Mouse (Mus musculus): ENCODE data around the gene Zfp330. TPM values are rescaled to one million over a fixed set of nuclear protein-coding genes. Genes with fewer than 3 reads are reported as not detected.
A peak's percentile ranks its signal among the peaks of the same experiment; 100 is the strongest.

Gene Zfp330
- polyA plus RNA-seq (2015; fragmentation: Nextera tagmentation; extraction: Ambion mirVana) = 64.5 and 67.9 TPM in 2 replicates

DNA sequence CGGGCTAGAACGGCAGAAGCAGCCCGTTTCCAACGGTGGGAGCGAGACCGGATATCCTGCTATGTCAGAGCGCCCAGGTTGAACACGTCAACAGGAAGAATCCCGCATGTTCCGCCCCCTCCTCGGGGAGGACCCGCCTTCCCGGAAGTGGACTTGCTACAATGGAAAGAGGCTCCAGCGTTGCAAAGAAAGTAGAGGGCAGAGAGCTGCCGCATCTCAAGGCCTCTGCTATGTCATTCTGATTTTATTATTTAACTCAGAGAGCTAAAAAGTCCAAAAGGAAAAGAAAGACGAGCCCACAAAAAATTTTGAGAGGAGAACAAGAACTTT lies at the start of gene Zfp330:
Zfp330 (minus strand) TSS at position 68 of the 330 bp plus-strand sequence.
- Histone ChIP-seq H3K9me3 (no peaks in the 10 kb centered on the region), H3K4me2 (peak within 1 kb of the TSS; percentile 69), H3K4me1 (no peaks in the 10 kb centered on the region), H3K4me3 (replicated peaks) (peak within 1 kb of the TSS; percentile 96), H3K36me3 (peaks cover 22% of the 10 kb centered on the region), H3K9ac (peak within 1 kb of the TSS; percentile 90), H3K27ac (peak within 1 kb of the TSS; percentile 82), H3K27me3 (replicated peaks) (no peaks in the 10 kb centered on the region)
- WGBS = under 1% methylated on average over 16 of the region's 16 CpGs
- ATAC-seq (ENCODE audit: insufficient read depth, low FRiP score, low read depth) = peak; percentile 99

DNA sequence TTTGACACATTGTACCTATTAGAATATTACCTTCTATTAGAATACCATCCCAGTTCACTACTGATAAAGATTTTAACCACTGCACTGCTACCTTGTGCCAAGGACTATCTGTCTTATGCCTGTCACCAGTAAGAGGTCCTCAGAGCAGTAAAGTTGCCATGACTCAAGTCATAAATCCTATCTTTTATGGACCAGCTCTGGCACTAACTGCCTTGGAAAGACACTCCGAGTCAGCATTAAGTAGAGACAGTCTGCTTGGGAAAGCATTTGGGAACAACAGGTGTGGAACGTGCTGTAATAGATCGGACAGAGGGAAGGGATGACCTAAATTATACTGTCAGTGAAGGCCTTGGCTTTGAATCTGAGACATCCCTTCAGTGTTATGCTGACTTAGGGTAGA lies 4.0 kb upstream of the Zfp330 start:
- ATAC-seq (ENCODE audit: insufficient read depth, low FRiP score, low read depth) = no peak
- no peak overlapping the region for H3K4me3 ChIP-seq (replicated peaks)
- H3K4me2 ChIP-seq = no peak overlapping the region
- H3K9ac ChIP-seq = no peak overlapping the region
- H3K36me3 ChIP-seq = no peaks in the 10 kb centered on the region
- no peaks in the 10 kb centered on the region for H3K9me3 ChIP-seq
- WGBS = 62% methylated on average over 3 of the region's 3 CpGs
- no peak overlapping the region for H3K27ac ChIP-seq
- H3K27me3 ChIP-seq (replicated peaks) = no peaks in the 10 kb centered on the region
- no peaks in the 10 kb centered on the region for H3K4me1 ChIP-seq

DNA sequence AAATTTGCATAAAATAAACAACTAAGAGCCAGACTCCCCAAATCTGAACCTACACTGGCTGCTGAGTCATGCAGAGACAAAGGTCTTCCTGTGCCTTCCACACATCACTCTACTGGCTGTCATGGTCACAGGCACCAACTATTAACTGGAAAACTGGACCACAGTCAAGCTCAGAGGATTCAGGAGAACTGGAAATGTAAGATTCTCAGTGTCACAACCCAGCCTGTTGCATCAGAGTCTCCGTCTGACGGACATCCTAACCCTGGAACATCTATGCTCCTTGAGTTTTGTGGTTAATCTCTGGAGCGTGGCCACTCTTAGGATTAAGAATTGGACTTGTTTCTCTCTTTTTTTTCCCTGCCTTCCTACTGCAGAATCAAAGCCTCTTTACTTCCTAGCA lies 3.4 kb upstream of the Zfp330 start:
- ATAC-seq (ENCODE audit: insufficient read depth, low FRiP score, low read depth) = no peak
- WGBS = 82% methylated on average over 3 of the region's 3 CpGs
- Histone ChIP-seq H3K27ac (no peak overlapping the region), H3K9me3 (no peaks in the 10 kb centered on the region), H3K36me3 (0 out of 2 replicates have a peak, but pooled peaks cover under 1% of the 10 kb centered on the region), H3K9ac (no peak overlapping the region), H3K27me3 (replicated peaks) (no peaks in the 10 kb centered on the region), H3K4me1 (no peaks in the 10 kb centered on the region), H3K4me3 (replicated peaks) (no peak overlapping the region), H3K4me2 (no peak overlapping the region)

DNA sequence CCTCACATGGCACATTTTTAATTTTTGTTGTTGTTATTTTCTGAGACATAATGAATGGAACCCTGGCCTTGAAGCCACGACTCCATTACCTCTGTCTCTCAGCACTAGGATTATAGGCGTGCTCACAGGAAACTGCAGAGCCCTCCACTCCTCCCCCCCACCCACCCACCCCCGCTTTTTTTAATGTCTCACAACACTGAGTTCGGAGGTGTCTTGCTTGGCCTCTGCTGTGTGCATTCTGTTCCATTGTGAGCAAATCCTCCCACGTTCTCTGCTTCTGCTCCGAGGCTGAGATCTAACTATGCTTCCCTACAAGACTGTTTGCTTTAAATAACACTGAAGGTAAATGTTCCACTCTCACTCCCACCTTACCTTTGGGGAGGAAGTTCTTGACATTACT lies 522 bp upstream of the Zfp330 start:
- Histone ChIP-seq H3K4me1 (no peaks in the 10 kb centered on the region), H3K4me2 (peak overlapping the region; percentile 69), H3K4me3 (replicated peaks) (peak overlapping the region; percentile 96), H3K27ac (peak overlapping the region; percentile 82; the same call in 1 of the 2 replicates), H3K9me3 (no peaks in the 10 kb centered on the region), H3K27me3 (replicated peaks) (no peaks in the 10 kb centered on the region), H3K9ac (no peak overlapping the region; the same call in 1 of the 2 replicates), H3K36me3 (peaks cover 22% of the 10 kb centered on the region)
- 49% methylated on average over 6 of the region's 6 CpGs for WGBS
- ATAC-seq (ENCODE audit: insufficient read depth, low FRiP score, low read depth) = no peak

DNA sequence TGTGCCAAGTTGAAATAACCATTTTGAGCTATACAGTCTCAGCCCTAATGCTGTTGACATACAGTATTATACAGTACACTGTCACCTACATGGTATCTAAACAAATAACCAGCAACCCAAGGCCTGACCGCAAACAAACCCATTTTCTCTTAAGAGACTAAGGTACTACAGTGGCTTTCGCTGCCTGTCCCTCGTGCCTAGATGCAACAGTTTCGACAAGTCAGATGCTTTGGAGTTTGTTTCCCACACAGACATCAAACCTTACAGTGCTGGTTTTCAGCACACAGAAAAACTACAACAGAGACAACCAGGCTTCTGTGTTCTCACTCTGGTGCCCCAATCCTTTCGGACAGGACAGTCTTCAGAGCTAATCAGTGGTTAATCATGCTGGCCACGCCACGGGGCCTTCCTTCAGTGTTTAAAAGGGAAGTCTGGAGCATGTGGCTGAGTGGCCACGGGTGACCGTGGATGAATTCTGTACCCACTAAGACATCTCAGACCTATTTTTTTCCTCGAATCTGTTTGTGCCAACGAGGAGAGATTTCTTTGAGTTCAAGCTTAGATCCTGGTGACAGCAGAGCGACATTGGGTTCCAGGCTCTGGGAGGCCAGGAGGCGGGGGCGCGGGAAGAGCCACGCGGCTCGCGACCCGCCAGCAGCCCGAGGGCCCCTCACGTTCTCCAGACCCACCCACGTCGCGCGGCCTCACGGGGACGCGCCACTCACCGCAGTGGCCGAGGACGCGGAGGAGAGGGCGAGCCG lies 448 bp downstream of the Zfp330 start:
- Histone ChIP-seq H3K4me2 (peak overlapping the region; percentile 69), H3K4me3 (replicated peaks) (peak overlapping the region; percentile 96), H3K4me1 (no peaks in the 10 kb centered on the region), H3K9me3 (no peaks in the 10 kb centered on the region), H3K9ac (peak overlapping the region; percentile 90), H3K36me3 (peaks cover 25% of the 10 kb centered on the region), H3K27ac (peak overlapping the region; percentile 82), H3K27me3 (replicated peaks) (no peaks in the 10 kb centered on the region)
- 4% methylated on average over 35 of the region's 35 CpGs for WGBS
- ATAC-seq (ENCODE audit: insufficient read depth, low FRiP score, low read depth) = peak; percentile 17; the same call in 1 of the 2 replicates

DNA sequence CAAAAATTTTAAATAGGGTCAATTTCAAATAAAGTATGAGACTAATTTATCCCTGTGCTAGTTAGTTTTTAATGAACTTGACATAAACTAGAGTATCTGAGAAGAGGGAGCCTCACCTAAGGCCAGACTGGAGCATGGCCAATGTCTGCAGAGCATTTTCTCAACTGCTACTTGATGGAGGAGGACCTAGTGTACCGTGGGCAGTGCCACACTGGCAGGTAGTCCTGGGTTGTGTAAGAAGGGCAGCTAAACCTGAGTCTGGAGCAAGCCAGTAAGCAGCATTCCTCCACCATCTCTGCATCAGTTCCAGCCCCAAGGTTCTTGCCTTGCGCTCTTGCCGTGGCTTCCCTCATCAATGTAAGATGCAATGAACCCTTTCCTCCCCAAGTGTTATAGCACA lies 3.1 kb downstream of the Zfp330 start:
- no peak overlapping the region for H3K4me3 ChIP-seq (replicated peaks)
- no peak overlapping the region for H3K4me2 ChIP-seq
- no peaks in the 10 kb centered on the region for H3K4me1 ChIP-seq
- H3K27ac ChIP-seq = no peak overlapping the region
- ATAC-seq (ENCODE audit: insufficient read depth, low FRiP score, low read depth) = no peak
- peaks cover 40% of the 10 kb centered on the region for H3K36me3 ChIP-seq
- no peak overlapping the region for H3K9ac ChIP-seq
- 92% methylated on average over 3 of the region's 3 CpGs for WGBS
- H3K27me3 ChIP-seq (replicated peaks) = no peaks in the 10 kb centered on the region
- no peaks in the 10 kb centered on the region for H3K9me3 ChIP-seq

DNA sequence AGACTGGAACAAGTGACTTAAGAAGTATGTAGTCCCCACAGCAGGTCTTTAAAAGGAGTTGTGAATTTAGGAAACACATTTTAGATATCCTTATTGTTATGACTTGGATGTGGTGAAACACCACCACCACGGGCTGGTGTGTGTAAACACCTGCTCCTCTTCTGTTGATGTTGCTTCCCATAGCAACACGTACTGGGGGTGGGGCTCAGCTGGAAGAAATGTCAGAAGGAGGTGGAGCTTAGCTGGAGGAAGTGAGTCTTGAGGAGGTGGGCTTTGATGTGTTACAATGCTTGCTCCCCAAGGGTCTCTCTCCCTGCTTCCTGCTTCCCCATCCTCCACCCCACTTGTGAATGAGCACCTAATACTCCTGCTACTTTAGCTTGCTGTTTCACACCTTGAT lies 14.9 kb downstream of the Zfp330 start:
- Histone ChIP-seq H3K36me3 (peaks cover 11% of the 10 kb centered on the region), H3K4me2 (no peak overlapping the region), H3K4me3 (replicated peaks) (no peak overlapping the region), H3K9ac (no peak overlapping the region), H3K4me1 (no peaks in the 10 kb centered on the region), H3K27ac (no peak overlapping the region), H3K9me3 (no peaks in the 10 kb centered on the region), H3K27me3 (replicated peaks) (no peaks in the 10 kb centered on the region)
- WGBS = 29% methylated on average over 2 of the region's 2 CpGs
- no peak for ATAC-seq (ENCODE audit: insufficient read depth, low FRiP score, low read depth)

DNA sequence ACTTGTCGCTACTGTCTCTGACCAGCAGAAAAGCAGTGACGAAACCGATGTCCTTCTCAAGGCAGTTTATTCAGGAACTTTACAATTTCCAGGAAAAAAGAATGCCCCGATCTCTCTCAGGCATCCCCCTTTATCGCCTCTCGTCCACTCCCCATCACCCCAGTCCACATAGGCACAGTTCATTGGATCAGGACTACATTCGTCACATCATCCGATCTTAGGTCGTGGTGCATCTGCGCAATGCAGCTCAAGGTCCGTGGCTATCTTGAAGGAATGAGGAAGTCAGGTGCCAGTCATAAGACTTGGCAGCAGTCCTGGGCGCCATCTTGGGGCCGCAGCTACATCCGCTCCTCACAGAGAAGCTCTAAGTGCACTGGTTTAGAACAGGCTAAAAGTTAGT lies 19.0 kb downstream of the Zfp330 start:
- no peak overlapping the region for H3K4me2 ChIP-seq
- no peak overlapping the region for H3K9ac ChIP-seq
- no peaks in the 10 kb centered on the region for H3K27me3 ChIP-seq (replicated peaks)
- no peak overlapping the region for H3K4me3 ChIP-seq (replicated peaks)
- no peaks in the 10 kb centered on the region for H3K4me1 ChIP-seq
- H3K36me3 ChIP-seq = no peaks in the 10 kb centered on the region
- no peaks in the 10 kb centered on the region for H3K9me3 ChIP-seq
- no peak overlapping the region for H3K27ac ChIP-seq
- 94% methylated on average over 14 of the region's 14 CpGs for WGBS
- ATAC-seq (ENCODE audit: insufficient read depth, low FRiP score, low read depth) = no peak

DNA sequence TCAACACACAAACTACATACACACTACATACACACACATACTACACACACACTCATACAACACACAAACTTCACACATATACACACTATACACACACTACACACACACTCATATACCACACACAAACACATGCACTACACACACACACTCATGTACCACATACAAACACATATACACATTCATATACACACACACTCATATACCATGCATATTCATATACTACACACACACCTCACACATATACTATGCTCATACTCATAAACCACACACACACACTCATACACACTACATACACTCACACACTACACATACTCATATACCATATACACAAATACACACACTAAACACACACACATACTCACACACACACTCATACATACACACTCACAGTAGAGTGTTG lies 27.3 kb downstream of the Zfp330 start:
- H3K4me2 ChIP-seq = no peak overlapping the region
- no peaks in the 10 kb centered on the region for H3K27me3 ChIP-seq (replicated peaks)
- H3K36me3 ChIP-seq = no peaks in the 10 kb centered on the region
- no peak for ATAC-seq (ENCODE audit: insufficient read depth, low FRiP score, low read depth)
- H3K27ac ChIP-seq = no peak overlapping the region
- H3K9me3 ChIP-seq = no peaks in the 10 kb centered on the region
- H3K4me3 ChIP-seq (replicated peaks) = no peak overlapping the region
- no peak overlapping the region for H3K9ac ChIP-seq
- no peaks in the 10 kb centered on the region for H3K4me1 ChIP-seq

DNA sequence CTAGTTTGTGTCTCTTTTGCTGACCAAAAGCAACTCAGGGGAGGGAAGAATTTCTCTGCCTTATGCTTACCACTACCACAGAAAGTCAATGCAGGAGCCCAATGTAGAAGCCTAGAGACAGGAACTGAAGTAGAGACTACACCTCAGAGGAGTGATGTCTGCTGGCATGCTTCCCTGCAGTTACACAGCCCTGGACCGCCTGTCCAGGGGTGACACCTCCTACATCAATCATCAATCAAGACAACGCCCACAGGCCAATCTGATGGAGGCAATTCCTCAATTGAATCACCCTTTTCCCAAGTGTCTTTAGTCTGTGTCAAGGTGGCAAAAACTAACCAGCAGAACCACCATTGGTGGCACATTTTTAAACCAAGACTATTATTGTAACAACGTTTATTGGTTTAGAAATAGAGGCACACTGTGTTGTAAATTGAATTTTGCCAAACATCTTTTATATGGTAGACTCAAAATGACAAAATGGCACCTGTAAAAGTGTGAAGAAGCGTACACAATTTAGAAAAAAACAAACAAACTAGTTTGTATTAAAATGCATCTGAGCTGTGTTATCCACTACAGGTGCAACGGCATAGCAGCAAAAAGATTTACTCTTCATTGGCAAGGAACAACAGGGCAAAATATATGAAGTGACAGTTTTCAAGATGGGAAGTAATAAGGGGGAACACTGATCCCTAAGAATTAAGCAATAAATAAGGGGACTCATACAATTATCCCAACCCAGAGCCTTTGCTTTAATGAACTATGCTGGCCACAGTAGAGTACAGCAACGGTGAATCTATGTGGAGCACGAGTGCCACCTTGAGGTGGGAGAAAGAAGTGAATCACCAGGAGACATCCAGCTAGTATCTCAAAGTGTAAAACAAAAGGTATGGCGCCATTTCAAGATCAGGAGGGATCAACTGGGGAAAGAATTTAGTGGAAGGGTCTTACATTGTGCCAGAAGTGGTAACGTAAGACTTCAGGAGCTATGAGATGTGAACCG lies 29.8 kb downstream of the Zfp330 start:
- Histone ChIP-seq H3K4me3 (replicated peaks) (no peak overlapping the region), H3K4me1 (no peaks in the 10 kb centered on the region), H3K36me3 (no peaks in the 10 kb centered on the region), H3K9ac (no peak overlapping the region), H3K27ac (no peak overlapping the region), H3K4me2 (no peak overlapping the region), H3K27me3 (replicated peaks) (no peaks in the 10 kb centered on the region), H3K9me3 (no peaks in the 10 kb centered on the region)
- WGBS = 45% methylated on average over 10 of the region's 10 CpGs
- ATAC-seq (ENCODE audit: insufficient read depth, low FRiP score, low read depth) = no peak; the same call in 1 of the 2 replicates
